Mouse (Mus musculus): ENCODE measurements around the gene Chchd3.

The Chchd3 gene

GRCm38 (mm10) chr6:32899061-32899460, 161.0 kb downstream of the Chchd3 start:
- no peaks in the 10 kb centered on the region for H3K27me3 ChIP-seq (ENCODE audit: insufficient read depth, low read length)
- no peaks in the 10 kb centered on the region for H3K36me3 ChIP-seq (ENCODE audit: insufficient read depth, low read length)
- no peak overlapping the region for H3K4me3 ChIP-seq (replicated peaks; ENCODE audit: low read length)
- peaks cover 14% of the 10 kb centered on the region for H3K4me1 ChIP-seq (replicated peaks; ENCODE audit: low read depth, low read length)
- TF ChIP-seq POU5F1 (IDR thresholded peaks at IDR 0.05; ENCODE audit: borderline replicate concordance, low read length): no peak
- H3K9me3 ChIP-seq (ENCODE audit: low read length): no peaks in the 10 kb centered on the region

- H3K36me3 ChIP-seq (ENCODE audit: insufficient read depth, low read length): no peaks in the 10 kb centered on the region
- TF ChIP-seq POU5F1 (IDR thresholded peaks at IDR 0.05; ENCODE audit: borderline replicate concordance, low read length) (no peak), NANOG (IDR thresholded peaks at IDR 0.05; ENCODE audit: borderline replicate concordance, low read length) (no peak), CTCF (conservative IDR thresholded peaks at IDR 0.05; ENCODE audit: low read length) (no peak)
These were observed 166.0 kb downstream of the Chchd3 start for GRCm38 (mm10) chr6:32894100-32894499.

GRCm38 (mm10) chr6:32890726-32891125, 169.3 kb downstream of the Chchd3 start:
- H3K27me3 ChIP-seq (ENCODE audit: insufficient read depth, low read length): no peaks in the 10 kb centered on the region
- peaks cover 3% of the 10 kb centered on the region; the same call in 1 of the 2 replicates for H3K36me3 ChIP-seq (ENCODE audit: insufficient read depth, low read length)
- H3K4me3 ChIP-seq (replicated peaks; ENCODE audit: low read length): no peak overlapping the region
- no peak for TF ChIP-seq NANOG (IDR thresholded peaks at IDR 0.05; ENCODE audit: borderline replicate concordance, low read length)
- no peak for TF ChIP-seq CTCF (conservative IDR thresholded peaks at IDR 0.05; ENCODE audit: low read length)
- TF ChIP-seq POU5F1 (IDR thresholded peaks at IDR 0.05; ENCODE audit: borderline replicate concordance, low read length): no peak
- H3K9me3 ChIP-seq (ENCODE audit: low read length): no peaks in the 10 kb centered on the region
- no peaks in the 10 kb centered on the region for H3K4me1 ChIP-seq (replicated peaks; ENCODE audit: low read depth, low read length)

More at GRCm38 (mm10) chr6:32894100-32894499, 166.0 kb downstream of the Chchd3 start:
- H3K9me3 ChIP-seq (ENCODE audit: low read length): no peaks in the 10 kb centered on the region
- no peaks in the 10 kb centered on the region for H3K27me3 ChIP-seq (ENCODE audit: insufficient read depth, low read length)
- H3K4me3 ChIP-seq (replicated peaks; ENCODE audit: low read length): no peak overlapping the region
- no peaks in the 10 kb centered on the region for H3K4me1 ChIP-seq (replicated peaks; ENCODE audit: low read depth, low read length)

GRCm38 (mm10) chr6:32888894-32889529, 171.0 kb downstream of the Chchd3 start:
- Histone ChIP-seq H3K36me3 (ENCODE audit: insufficient read depth, low read length) (peaks cover 3% of the 10 kb centered on the region; the same call in 1 of the 2 replicates), H3K27me3 (ENCODE audit: insufficient read depth, low read length) (no peaks in the 10 kb centered on the region), H3K4me3 (replicated peaks; ENCODE audit: low read length) (no peak overlapping the region), H3K4me1 (replicated peaks; ENCODE audit: low read depth, low read length) (no peaks in the 10 kb centered on the region), H3K9me3 (ENCODE audit: low read length) (no peaks in the 10 kb centered on the region)
- TF ChIP-seq CTCF (conservative IDR thresholded peaks at IDR 0.05; ENCODE audit: low read length) (no peak), NANOG (IDR thresholded peaks at IDR 0.05; ENCODE audit: borderline replicate concordance, low read length) (no peak), POU5F1 (IDR thresholded peaks at IDR 0.05; ENCODE audit: borderline replicate concordance, low read length) (no peak)

- Histone ChIP-seq H3K4me1 (replicated peaks; ENCODE audit: low read depth, low read length) (no peaks in the 10 kb centered on the region), H3K36me3 (ENCODE audit: insufficient read depth, low read length) (no peaks in the 10 kb centered on the region), H3K9me3 (ENCODE audit: low read length) (no peaks in the 10 kb centered on the region), H3K4me3 (replicated peaks; ENCODE audit: low read length) (no peak overlapping the region), H3K27me3 (ENCODE audit: insufficient read depth, low read length) (no peaks in the 10 kb centered on the region)
- TF ChIP-seq NANOG (IDR thresholded peaks at IDR 0.05; ENCODE audit: borderline replicate concordance, low read length) (no peak), POU5F1 (IDR thresholded peaks at IDR 0.05; ENCODE audit: borderline replicate concordance, low read length) (no peak), CTCF (conservative IDR thresholded peaks at IDR 0.05; ENCODE audit: low read length) (no peak)
These were observed 181.5 kb downstream of the Chchd3 start for GRCm38 (mm10) chr6:32878586-32878985.

- Histone ChIP-seq H3K4me3 (replicated peaks; ENCODE audit: low read length) (no peak overlapping the region), H3K36me3 (ENCODE audit: insufficient read depth, low read length) (peaks cover 5% of the 10 kb centered on the region; the same call in 1 of the 2 replicates), H3K4me1 (replicated peaks; ENCODE audit: low read depth, low read length) (no peaks in the 10 kb centered on the region), H3K9me3 (ENCODE audit: low read length) (no peaks in the 10 kb centered on the region), H3K27me3 (ENCODE audit: insufficient read depth, low read length) (no peaks in the 10 kb centered on the region)
- TF ChIP-seq CTCF (conservative IDR thresholded peaks at IDR 0.05; ENCODE audit: low read length) (no peak), NANOG (IDR thresholded peaks at IDR 0.05; ENCODE audit: borderline replicate concordance, low read length) (no peak), POU5F1 (IDR thresholded peaks at IDR 0.05; ENCODE audit: borderline replicate concordance, low read length) (no peak)
These were observed 185.9 kb downstream of the Chchd3 start for GRCm38 (mm10) chr6:32874176-32874575.

- H3K4me1 ChIP-seq (replicated peaks; ENCODE audit: low read depth, low read length): no peaks in the 10 kb centered on the region
- H3K4me3 ChIP-seq (replicated peaks; ENCODE audit: low read length): no peak overlapping the region
- peaks cover 5% of the 10 kb centered on the region; the same call in 1 of the 2 replicates for H3K36me3 ChIP-seq (ENCODE audit: insufficient read depth, low read length)
- no peaks in the 10 kb centered on the region for H3K9me3 ChIP-seq (ENCODE audit: low read length)
- no peaks in the 10 kb centered on the region for H3K27me3 ChIP-seq (ENCODE audit: insufficient read depth, low read length)
- TF ChIP-seq NANOG (IDR thresholded peaks at IDR 0.05; ENCODE audit: borderline replicate concordance, low read length) (no peak), CTCF (conservative IDR thresholded peaks at IDR 0.05; ENCODE audit: low read length) (no peak), POU5F1 (IDR thresholded peaks at IDR 0.05; ENCODE audit: borderline replicate concordance, low read length) (no peak)
These were observed 187.3 kb downstream of the Chchd3 start for GRCm38 (mm10) chr6:32872805-32873204.

- TF ChIP-seq CTCF (conservative IDR thresholded peaks at IDR 0.05; ENCODE audit: low read length): no peak
- no peak for TF ChIP-seq POU5F1 (IDR thresholded peaks at IDR 0.05; ENCODE audit: borderline replicate concordance, low read length)
- no peak for TF ChIP-seq NANOG (IDR thresholded peaks at IDR 0.05; ENCODE audit: borderline replicate concordance, low read length)
These were observed 209.1 kb downstream of the Chchd3 start for GRCm38 (mm10) chr6:32850960-32851359.

GRCm38 (mm10) chr6:32848974-32849373, 211.1 kb downstream of the Chchd3 start:
- Histone ChIP-seq H3K36me3 (ENCODE audit: insufficient read depth, low read length) (peaks cover 2% of the 10 kb centered on the region; the same call in 1 of the 2 replicates), H3K4me3 (replicated peaks; ENCODE audit: low read length) (no peak overlapping the region), H3K27me3 (ENCODE audit: insufficient read depth, low read length) (no peaks in the 10 kb centered on the region), H3K9me3 (ENCODE audit: low read length) (no peaks in the 10 kb centered on the region), H3K4me1 (replicated peaks; ENCODE audit: low read depth, low read length) (no peaks in the 10 kb centered on the region)
- TF ChIP-seq NANOG (IDR thresholded peaks at IDR 0.05; ENCODE audit: borderline replicate concordance, low read length): no peak
- TF ChIP-seq POU5F1 (IDR thresholded peaks at IDR 0.05; ENCODE audit: borderline replicate concordance, low read length): no peak
- TF ChIP-seq CTCF (conservative IDR thresholded peaks at IDR 0.05; ENCODE audit: low read length): no peak

More at GRCm38 (mm10) chr6:32850960-32851359, 209.1 kb downstream of the Chchd3 start:
- no peak overlapping the region for H3K4me3 ChIP-seq (replicated peaks; ENCODE audit: low read length)
- peaks cover 2% of the 10 kb centered on the region; the same call in 1 of the 2 replicates for H3K36me3 ChIP-seq (ENCODE audit: insufficient read depth, low read length)
- no peaks in the 10 kb centered on the region for H3K27me3 ChIP-seq (ENCODE audit: insufficient read depth, low read length)
- no peaks in the 10 kb centered on the region for H3K9me3 ChIP-seq (ENCODE audit: low read length)
- H3K4me1 ChIP-seq (replicated peaks; ENCODE audit: low read depth, low read length): no peaks in the 10 kb centered on the region
